Mouse (Mus musculus): ENCODE measurements around the gene Aasdh. TPM values are rescaled to one million over a fixed set of nuclear protein-coding genes. Genes with fewer than 3 reads are reported as not detected.
A peak's percentile ranks its signal among the peaks of the same experiment; 100 is the strongest.
"Not testable (repeated sequence)": the region's sequence is repeated elsewhere in the genome, so short reads cannot be mapped to it uniquely, and the experiment has no call there.

Aasdh gene
- total RNA-seq, 2 experiments from 2014 or later: 7.6 to 14.4 TPM

GRCm38 (mm10) chr5:76912522-76912921, 7.2 kb upstream of the Aasdh start:
- not testable (repeated sequence) for ATAC-seq (ENCODE audit: poor library complexity, severe bottlenecking)

GRCm38 (mm10) chr5:76910807-76911206, 5.5 kb upstream of the Aasdh start:
- ATAC-seq (ENCODE audit: poor library complexity, severe bottlenecking): no peak

- ATAC-seq (ENCODE audit: poor library complexity, severe bottlenecking): no peak
These were observed 813 bp upstream of the Aasdh start for GRCm38 (mm10) chr5:76906155-76906499.

GRCm38 (mm10) chr5:76904713-76905404, 455 bp downstream of the Aasdh start:
- no peak for ATAC-seq (ENCODE audit: poor library complexity, severe bottlenecking)

GRCm38 (mm10) chr5:76902131-76902530, 3.2 kb downstream of the Aasdh start:
- no peak for ATAC-seq (ENCODE audit: poor library complexity, severe bottlenecking)

- no peak for ATAC-seq (ENCODE audit: poor library complexity, severe bottlenecking)
These were observed 12.2 kb downstream of the Aasdh start for GRCm38 (mm10) chr5:76893084-76893483.

- no peak for ATAC-seq (ENCODE audit: poor library complexity, severe bottlenecking)
These were observed 12.7 kb downstream of the Aasdh start for GRCm38 (mm10) chr5:76892608-76893007.

GRCm38 (mm10) chr5:76887011-76887410, 18.3 kb downstream of the Aasdh start:
- no peak for ATAC-seq (ENCODE audit: poor library complexity, severe bottlenecking)

GRCm38 (mm10) chr5:76884107-76884506, 21.2 kb downstream of the Aasdh start:
- ATAC-seq (ENCODE audit: poor library complexity, severe bottlenecking): no peak

GRCm38 (mm10) chr5:76876106-76876758, 29.1 kb downstream of the Aasdh start:
- ATAC-seq (ENCODE audit: poor library complexity, severe bottlenecking): no peak

- ATAC-seq (ENCODE audit: poor library complexity, severe bottlenecking): 0 out of 2 replicates have a peak, but pooled peaks have one; percentile 19
These were observed 35.8 kb downstream of the Aasdh start for GRCm38 (mm10) chr5:76869553-76869952.

GRCm38 (mm10) chr5:76868693-76869286, 36.5 kb downstream of the Aasdh start:
- ATAC-seq (ENCODE audit: poor library complexity, severe bottlenecking): peak; percentile 86

- no peak for ATAC-seq (ENCODE audit: poor library complexity, severe bottlenecking)
These were observed 38.5 kb downstream of the Aasdh start for GRCm38 (mm10) chr5:76866819-76867218.

- no peak for ATAC-seq (ENCODE audit: poor library complexity, severe bottlenecking)
These were observed 46.9 kb downstream of the Aasdh start for GRCm38 (mm10) chr5:76858444-76858843.

- no peak for ATAC-seq (ENCODE audit: poor library complexity, severe bottlenecking)
These were observed 48.0 kb downstream of the Aasdh start for GRCm38 (mm10) chr5:76857103-76858015.

- no peak for ATAC-seq (ENCODE audit: poor library complexity, severe bottlenecking)
These were observed 49.3 kb downstream of the Aasdh start for GRCm38 (mm10) chr5:76855829-76856600.

- peak; percentile 92 for ATAC-seq (ENCODE audit: poor library complexity, severe bottlenecking)
These were observed 51.8 kb downstream of the Aasdh start for GRCm38 (mm10) chr5:76853549-76853948.

GRCm38 (mm10) chr5:76851316-76851715, 54.0 kb downstream of the Aasdh start:
- ATAC-seq (ENCODE audit: poor library complexity, severe bottlenecking): no peak

GRCm38 (mm10) chr5:76847106-76847505, 58.2 kb downstream of the Aasdh start:
- ATAC-seq (ENCODE audit: poor library complexity, severe bottlenecking): no peak

- ATAC-seq (ENCODE audit: poor library complexity, severe bottlenecking): no peak
These were observed 60.6 kb downstream of the Aasdh start for GRCm38 (mm10) chr5:76844618-76845186.

Measured in megakaryocyte, adult 5-6 weeks (primary cell).